Mouse (Mus musculus) embryo, embryonic 11.5 days (tissue): ENCODE measurements around the gene Setd7.

Source experiments
- DNase-seq: peaks from one replicate; pipeline ENCODE4 v3.0.0-alpha.2; 2012; ENCODE audit warnings: low read depth, low spot score

The Setd7 gene

GRCm38 (mm10) chr3:51475706-51476105 lies 85.0 kb downstream of the Setd7 start:
- DNase-seq: no peak

GRCm38 (mm10) chr3:51468530-51468929 lies 92.1 kb downstream of the Setd7 start:
- DNase-seq: no peak
